Mouse (Mus musculus) limb, embryonic 13.5 days (tissue): ENCODE results near the gene Pcgf1. TPM values are rescaled to one million over a fixed set of nuclear protein-coding genes. Genes with fewer than 3 reads are reported as not detected.

ENCODE experiments used
- ATAC-seq: fragments of 200-750 bp; cut with Nextera tagmentation; 2 replicates; pipeline ENCODE4 v1.8.0; 2017; ENCODE audit warnings: low read depth, moderate number of reproducible peaks, moderate TSS enrichment; ENCODE audit not compliant: low FRiP score
- H3K27ac ChIP-seq: fragments of 300-500 bp; sonication (generic); 2 replicates; pipeline ENCODE4 v1.5.1; 2015; ENCODE audit warnings: inconsistent platforms, mild to moderate bottlenecking, moderate library complexity
- H3K27me3 ChIP-seq: fragments of 300-500 bp; sonication (generic); 2 replicates; pipeline ENCODE4 v1.6.1; 2015; ENCODE audit warnings: mild to moderate bottlenecking, inconsistent platforms
- H3K36me3 ChIP-seq: fragments of 300-500 bp; sonication (generic); 2 replicates; pipeline ENCODE4 v1.6.1; 2015; ENCODE audit warnings: inconsistent platforms, mild to moderate bottlenecking, moderate library complexity
- H3K4me1 ChIP-seq: fragments of 300-500 bp; sonication (generic); 2 replicates; pipeline ENCODE4 v1.6.1; 2015; ENCODE audit warnings: inconsistent platforms
- H3K4me2 ChIP-seq: fragments of 300-500 bp; sonication (generic); replicated peaks from 2 replicates; pipeline ENCODE4 v1.6.1; 2015; ENCODE audit warnings: inconsistent platforms, mild to moderate bottlenecking, moderate library complexity
- H3K4me3 ChIP-seq: fragments of 300-500 bp; sonication (generic); 2 replicates; pipeline ENCODE4 v1.5.1; 2015; ENCODE audit warnings: moderate library complexity, mild to moderate bottlenecking, inconsistent platforms
- H3K9ac ChIP-seq: fragments of 300-500 bp; sonication (generic); 2 replicates; pipeline ENCODE4 v1.6.1; 2015; ENCODE audit warnings: mild to moderate bottlenecking, inconsistent platforms
- H3K9me3 ChIP-seq: fragments of 300-500 bp; sonication (generic); 2 replicates; pipeline ENCODE4 v1.6.1; 2016; ENCODE audit warnings: inconsistent platforms
- WGBS: fragments of 180-500 bp; shearing (Covaris S2); methylation state at CpG from one replicate; pipeline ENCODE4 v1.1.7; 2015; 5-methylcytosine and 5-hydroxymethylcytosine counted together
- polyA plus RNA-seq: library from polyadenylated mRNA; unstranded; fragments of >200 nt; fragmentation: Nextera tagmentation; extraction: Ambion mirVana; gene quantifications from 2 replicates; pipeline ENCODE4 v1.2.1, GENCODE M21; 2015

Pcgf1 gene
- polyA plus RNA-seq, 1 experiment from 2014 or later = 40.3 TPM

DNA sequence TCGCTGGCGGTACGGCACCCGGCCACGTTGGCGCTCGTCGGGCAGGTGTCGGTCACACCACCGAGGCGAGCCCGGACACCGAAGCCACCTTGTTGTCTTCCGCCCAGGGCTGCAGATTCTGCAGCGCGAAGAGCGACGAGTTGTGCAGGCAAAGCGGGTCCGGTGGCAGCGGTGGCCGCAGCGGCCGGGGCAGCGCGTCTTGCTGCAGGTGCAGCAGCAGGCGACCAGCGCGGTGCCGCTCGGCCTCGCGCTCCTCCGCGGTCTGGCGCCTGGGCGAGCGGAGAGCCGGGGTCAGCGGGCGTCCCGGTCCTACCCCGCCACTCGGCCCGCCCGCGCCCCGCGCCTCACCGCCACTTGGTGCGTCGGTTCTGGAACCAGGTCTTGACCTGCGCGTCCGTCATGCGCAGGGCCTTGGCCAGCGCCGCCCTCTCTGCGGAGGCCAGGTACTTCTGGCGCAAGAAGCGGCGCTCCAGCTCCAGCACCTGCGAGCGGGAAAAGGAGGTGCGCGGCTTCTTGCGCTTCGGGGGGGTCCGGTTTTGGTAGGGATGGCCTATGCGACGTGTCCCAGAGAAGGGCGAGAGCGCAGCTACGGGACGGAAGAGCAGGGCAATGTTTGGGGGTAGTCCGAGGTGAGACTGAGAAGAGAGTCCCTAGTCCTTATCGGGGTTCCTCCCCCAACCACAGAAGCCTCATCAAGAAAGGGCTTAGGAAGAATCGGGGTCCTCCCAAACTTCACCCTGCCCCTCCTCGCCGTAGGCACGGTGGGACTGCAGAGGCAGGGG lies 8.8 kb upstream of the Pcgf1 start:
- no peak for ATAC-seq
- WGBS = 1% methylated on average over 79 of the region's 81 CpGs

DNA sequence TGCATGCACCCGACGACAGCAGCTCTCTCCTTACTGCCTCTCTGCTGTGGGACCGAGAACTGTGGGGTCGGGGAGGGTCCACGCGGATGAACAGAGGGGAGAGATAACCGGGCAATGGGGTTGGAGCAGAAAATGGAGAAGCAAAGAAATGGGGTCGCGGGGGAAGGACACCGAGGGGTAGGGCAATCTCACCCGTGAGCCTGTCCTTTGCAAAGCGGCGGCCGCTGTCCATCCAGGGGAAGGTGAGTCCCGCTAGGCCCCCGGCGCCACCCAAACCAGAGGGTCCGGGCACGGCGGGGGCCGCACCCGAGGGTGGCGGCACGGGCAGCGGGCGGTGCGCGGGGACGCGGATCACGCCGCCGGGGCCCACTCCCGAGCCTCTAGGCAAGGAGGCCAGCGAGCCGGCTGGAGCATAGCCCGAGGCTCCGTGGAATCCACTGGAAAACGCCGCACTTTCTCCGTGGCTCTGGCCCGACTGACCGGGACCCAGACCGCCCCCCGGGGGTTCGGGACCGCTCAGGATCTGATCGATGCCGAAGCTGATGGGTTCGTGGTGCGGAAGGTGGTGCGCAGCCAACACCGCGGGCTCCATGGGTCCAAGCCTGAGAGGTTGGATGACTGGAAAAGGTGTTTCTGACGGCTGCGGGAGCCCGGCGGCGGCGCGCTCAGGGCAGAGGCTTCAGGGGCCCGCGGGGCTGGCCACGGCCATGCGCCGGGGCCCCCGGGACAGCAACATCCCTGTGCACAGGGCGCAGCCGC lies 8.0 kb upstream of the Pcgf1 start:
- Histone ChIP-seq H3K36me3 (no peaks in the 10 kb centered on the region), H3K9me3 (no peaks in the 10 kb centered on the region), H3K4me1 (peaks cover 24% of the 10 kb centered on the region), H3K4me2 (peak overlapping the region; percentile 54), H3K4me3 (peak overlapping the region; percentile 31), H3K9ac (0 out of 2 replicates have a peak overlapping the region, but pooled peaks have one; percentile 25), H3K27me3 (peaks cover 99% of the 10 kb centered on the region), H3K27ac (no peak overlapping the region)
- WGBS = under 1% methylated on average over 62 of the region's 69 CpGs
- ATAC-seq = no peak

More for the DNA sequence above, 8.8 kb upstream of the Pcgf1 start:
- Histone ChIP-seq H3K9ac (no peak overlapping the region), H3K36me3 (no peaks in the 10 kb centered on the region), H3K27ac (no peak overlapping the region), H3K4me3 (peak overlapping the region; percentile 31), H3K9me3 (no peaks in the 10 kb centered on the region), H3K4me2 (peak overlapping the region; percentile 48), H3K4me1 (peaks cover 24% of the 10 kb centered on the region), H3K27me3 (peaks cover 99% of the 10 kb centered on the region)

DNA sequence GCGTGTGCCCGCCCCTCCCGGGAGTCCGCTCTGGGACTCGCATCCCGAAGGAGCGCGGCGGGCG lies 7.6 kb upstream of the Pcgf1 start, which contains the start of gene Tlx2:
Tlx2 (minus strand) TSS at position 47 of the 64 bp plus-strand sequence.
- H3K36me3 ChIP-seq = no peaks in the 10 kb centered on the region
- no peak within 1 kb of the TSS for H3K27ac ChIP-seq
- H3K27me3 ChIP-seq = peaks cover 99% of the 10 kb centered on the region
- H3K9me3 ChIP-seq = no peaks in the 10 kb centered on the region
- H3K4me2 ChIP-seq = peak within 1 kb of the TSS; percentile 54
- H3K4me3 ChIP-seq = peak within 1 kb of the TSS; percentile 31
- ATAC-seq = no peak
- peaks cover 24% of the 10 kb centered on the region for H3K4me1 ChIP-seq
- H3K9ac ChIP-seq = 0 out of 2 replicates have a peak within 1 kb of the TSS, but pooled peaks have one; percentile 25
- 0% methylated on average over 10 of the region's 10 CpGs for WGBS

GRCm38 (mm10) chr6:83070311-83071219 lies 7.1 kb upstream of the Pcgf1 start:
- Histone ChIP-seq H3K27ac (no peak overlapping the region), H3K9ac (0 out of 2 replicates have a peak overlapping the region, but pooled peaks have one; percentile 25)
- 1% methylated on average over 58 of the region's 58 CpGs for WGBS

DNA sequence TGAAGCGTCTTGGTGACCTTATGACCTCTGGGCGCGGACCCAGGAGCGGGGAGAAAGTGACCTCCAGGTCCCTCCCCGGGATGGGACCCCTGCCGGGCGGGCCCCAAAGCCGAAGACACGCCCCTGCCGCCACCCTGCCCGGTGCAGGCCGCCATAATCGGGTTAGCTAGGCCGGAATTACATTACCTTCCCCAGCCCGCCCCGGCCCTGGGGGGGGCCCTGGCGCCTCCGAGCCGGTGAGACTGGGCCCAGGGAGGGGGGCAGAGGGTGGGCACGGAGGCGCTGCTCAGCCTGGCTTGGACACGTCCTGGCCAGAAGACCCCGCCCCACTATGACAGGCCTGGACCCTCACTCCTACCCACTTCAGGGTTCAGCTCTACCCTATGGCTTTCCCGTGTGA lies 6.4 kb upstream of the Pcgf1 start:
- 4% methylated on average over 14 of the region's 24 CpGs for WGBS
- peak overlapping the region; percentile 40 for H3K4me2 ChIP-seq
- no peaks in the 10 kb centered on the region for H3K36me3 ChIP-seq
- H3K27me3 ChIP-seq = peaks cover 99% of the 10 kb centered on the region
- H3K27ac ChIP-seq = no peak overlapping the region
- no peaks in the 10 kb centered on the region for H3K9me3 ChIP-seq
- no peak overlapping the region for H3K9ac ChIP-seq
- peak; percentile 58; the same call in 1 of the 2 replicates for ATAC-seq
- H3K4me3 ChIP-seq = peak overlapping the region; percentile 22; the same call in 1 of the 2 replicates
- peaks cover 24% of the 10 kb centered on the region for H3K4me1 ChIP-seq

More at GRCm38 (mm10) chr6:83070311-83071219, 7.1 kb upstream of the Pcgf1 start:
- no peak for ATAC-seq
- Histone ChIP-seq H3K4me3 (peak overlapping the region; percentile 31), H3K9me3 (no peaks in the 10 kb centered on the region), H3K4me2 (peak overlapping the region; percentile 54), H3K36me3 (no peaks in the 10 kb centered on the region), H3K4me1 (peaks cover 24% of the 10 kb centered on the region), H3K27me3 (peaks cover 99% of the 10 kb centered on the region)

GRCm38 (mm10) chr6:83074979-83075378 lies 2.7 kb upstream of the Pcgf1 start:
- no peak overlapping the region for H3K9ac ChIP-seq

GRCm38 (mm10) chr6:83078324-83078858 lies 722 bp downstream of the Pcgf1 start:
- H3K36me3 ChIP-seq = peaks cover 26% of the 10 kb centered on the region
- peak overlapping the region; percentile 76 for H3K9ac ChIP-seq
- H3K4me2 ChIP-seq = peak overlapping the region; percentile 96
- peaks cover 14% of the 10 kb centered on the region for H3K4me1 ChIP-seq
- H3K27ac ChIP-seq = peak overlapping the region; percentile 64; the same call in 1 of the 2 replicates
- under 1% methylated on average over 46 of the region's 46 CpGs for WGBS
- H3K9me3 ChIP-seq = no peaks in the 10 kb centered on the region
- ATAC-seq = peak; percentile 90
- H3K4me3 ChIP-seq = peak overlapping the region; percentile 77
- H3K27me3 ChIP-seq = peaks cover 50% of the 10 kb centered on the region

More at GRCm38 (mm10) chr6:83074979-83075378, 2.7 kb upstream of the Pcgf1 start:
- Histone ChIP-seq H3K4me1 (peaks cover 27% of the 10 kb centered on the region), H3K27me3 (peaks cover 68% of the 10 kb centered on the region), H3K9me3 (no peaks in the 10 kb centered on the region), H3K36me3 (no peaks in the 10 kb centered on the region), H3K4me3 (no peak overlapping the region), H3K27ac (no peak overlapping the region), H3K4me2 (no peak overlapping the region)
- ATAC-seq = no peak
- WGBS = 23% methylated on average over 2 of the region's 2 CpGs

DNA sequence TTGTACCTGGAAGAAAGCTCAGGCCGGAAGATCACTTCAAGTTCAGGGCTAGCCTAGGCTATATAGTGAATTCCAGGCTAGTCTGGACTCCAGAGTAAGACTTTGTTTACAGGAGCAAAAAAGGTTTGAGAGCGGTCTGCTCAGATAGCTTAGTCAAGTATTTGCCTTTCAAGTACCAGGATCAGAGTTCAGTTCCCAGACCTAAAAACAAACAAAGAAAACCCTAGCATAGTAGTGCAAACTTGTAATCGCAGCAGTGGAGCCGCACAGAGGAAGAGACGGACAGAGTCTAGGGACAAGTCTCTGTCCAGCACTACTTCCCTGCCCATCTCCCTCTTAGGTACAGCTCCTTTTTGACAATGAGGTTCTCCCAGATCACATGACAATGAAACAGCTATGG lies 2.5 kb downstream of the Pcgf1 start:
- no peak overlapping the region for H3K4me2 ChIP-seq
- H3K27me3 ChIP-seq = peaks cover 50% of the 10 kb centered on the region
- ATAC-seq = no peak
- no peaks in the 10 kb centered on the region for H3K9me3 ChIP-seq
- H3K27ac ChIP-seq = no peak overlapping the region
- H3K9ac ChIP-seq = no peak overlapping the region
- H3K4me3 ChIP-seq = no peak overlapping the region
- peaks cover 27% of the 10 kb centered on the region for H3K4me1 ChIP-seq
- WGBS = 97% methylated on average over 5 of the region's 5 CpGs
- H3K36me3 ChIP-seq = peaks cover 26% of the 10 kb centered on the region

GRCm38 (mm10) chr6:83083497-83083896 lies 5.8 kb downstream of the Pcgf1 start:
- ATAC-seq = no peak
- Histone ChIP-seq H3K4me2 (no peak overlapping the region), H3K27me3 (peaks cover 67% of the 10 kb centered on the region), H3K36me3 (peaks cover 26% of the 10 kb centered on the region), H3K4me3 (no peak overlapping the region), H3K27ac (no peak overlapping the region), H3K4me1 (peaks cover 52% of the 10 kb centered on the region), H3K9me3 (no peaks in the 10 kb centered on the region), H3K9ac (no peak overlapping the region)
- WGBS = 24% methylated on average over 5 of the region's 5 CpGs

DNA sequence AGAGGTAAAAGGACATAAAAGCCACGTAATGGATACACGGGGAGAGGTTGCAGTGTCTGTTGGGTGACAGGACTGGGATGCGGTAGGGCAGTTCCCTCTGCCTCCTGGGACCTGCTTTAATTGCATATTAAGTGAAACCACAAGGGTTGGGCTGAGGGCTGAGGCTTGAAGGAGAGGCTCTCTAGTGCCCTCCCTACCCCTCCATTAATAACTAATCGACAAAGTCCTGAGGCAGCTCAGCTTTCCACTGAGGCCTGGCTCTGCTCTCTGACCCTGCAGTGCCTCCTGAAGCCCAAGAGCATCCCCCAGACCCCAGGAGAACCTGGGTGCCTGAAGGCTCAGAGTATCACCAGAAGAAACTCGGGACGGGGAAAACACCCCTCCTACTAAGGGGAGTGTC lies 6.8 kb downstream of the Pcgf1 start:
- no peak for ATAC-seq
- no peak overlapping the region for H3K9ac ChIP-seq
- no peak overlapping the region for H3K27ac ChIP-seq
- H3K4me1 ChIP-seq = peaks cover 44% of the 10 kb centered on the region
- H3K9me3 ChIP-seq = no peaks in the 10 kb centered on the region
- H3K4me3 ChIP-seq = no peak overlapping the region
- no peak overlapping the region for H3K4me2 ChIP-seq
- H3K27me3 ChIP-seq = peaks cover 76% of the 10 kb centered on the region
- WGBS = 3% methylated on average over 6 of the region's 6 CpGs
- H3K36me3 ChIP-seq = peaks cover 26% of the 10 kb centered on the region

- Histone ChIP-seq H3K36me3 (peaks cover 13% of the 10 kb centered on the region), H3K9ac (peak within 1 kb of the TSS; percentile 54), H3K9me3 (no peaks in the 10 kb centered on the region), H3K27ac (no peak within 1 kb of the TSS), H3K4me3 (peak within 1 kb of the TSS; percentile 37), H3K27me3 (peaks cover 95% of the 10 kb centered on the region), H3K4me2 (peak within 1 kb of the TSS; percentile 64), H3K4me1 (peaks cover 43% of the 10 kb centered on the region)
- 2% methylated on average over 40 of the region's 42 CpGs for WGBS
- ATAC-seq = no peak
These were observed 8.7 kb downstream of the Pcgf1 start, which contains the start of gene Lbx2 for GRCm38 (mm10) chr6:83086121-83087035. Gene Lbx2, plus strand, starts transcription at chr6:83086367.
